Mouse (Mus musculus) kidney, adult 2 months (tissue): ENCODE results near the gene Col4a1.

Experiments used
- CTCF ChIP-seq: fragments of 200-500 bp; conservative IDR thresholded peaks from 2 replicates; pipeline ENCODE4 v1.5.1; 2011; ENCODE audit warnings: low read depth, mild to moderate bottlenecking, control low read depth, low read length, moderate library complexity, mixed read lengths; ENCODE audit not compliant: insufficient read depth, insufficient read length
- POLR2A ChIP-seq: fragments of 200-500 bp; IDR thresholded peaks from one replicate; pipeline ENCODE4 v1.6.1; 2011; ENCODE audit warnings: low read depth, low read length, control low read depth

- TF ChIP-seq POLR2A (no peak), CTCF (no peak)
Observed at GRCm38 (mm10) chr8:11292611-11293010, 20.0 kb downstream of the Col4a1 start.
